Mouse (Mus musculus): ENCODE results near the gene Bach2. TPM values are rescaled to one million over a fixed set of nuclear protein-coding genes. Genes with fewer than 3 reads are reported as not detected.
A peak's percentile ranks its signal among the peaks of the same experiment; 100 is the strongest.

Bach2 gene
- total RNA-seq, 2 experiments from 2014 or later = 21.4 to 29.7 TPM

DNA sequence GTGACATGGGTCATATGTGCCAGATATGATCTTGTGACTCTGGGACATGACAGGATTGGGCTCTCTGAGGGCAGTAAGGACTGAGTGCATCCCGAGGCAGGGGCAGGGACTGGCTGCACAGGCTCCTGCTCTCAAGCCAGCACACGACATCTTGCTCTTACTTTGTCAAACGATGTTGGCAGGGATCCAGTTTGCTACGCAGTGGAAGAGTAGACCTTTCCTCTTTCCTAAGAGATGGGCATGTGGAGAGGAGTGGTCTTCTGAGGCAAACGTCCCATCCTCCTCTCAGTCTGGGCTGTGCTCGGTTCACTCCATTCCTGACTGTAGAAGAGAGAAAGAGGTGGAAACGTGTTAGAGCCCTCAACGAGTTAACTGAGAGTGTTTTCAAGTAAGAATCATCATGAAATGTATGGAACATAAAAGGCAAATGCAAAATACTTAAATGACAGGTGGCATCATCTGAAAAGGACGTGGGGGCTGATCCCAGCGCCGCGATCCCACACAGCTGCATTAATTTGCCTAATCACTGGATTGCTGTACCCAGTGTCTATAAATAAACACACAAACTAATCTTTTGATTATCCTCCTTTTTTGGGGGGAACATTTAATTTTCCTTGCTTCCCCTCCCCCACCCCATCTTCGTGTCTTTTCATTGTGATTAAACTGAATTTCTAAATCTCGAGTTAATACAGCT lies 150.7 kb downstream of the Bach2 start:
- no peak for DNase-seq (ENCODE audit: extremely low spot score in 1 of 2, low spot score in 2 of 2)

DNA sequence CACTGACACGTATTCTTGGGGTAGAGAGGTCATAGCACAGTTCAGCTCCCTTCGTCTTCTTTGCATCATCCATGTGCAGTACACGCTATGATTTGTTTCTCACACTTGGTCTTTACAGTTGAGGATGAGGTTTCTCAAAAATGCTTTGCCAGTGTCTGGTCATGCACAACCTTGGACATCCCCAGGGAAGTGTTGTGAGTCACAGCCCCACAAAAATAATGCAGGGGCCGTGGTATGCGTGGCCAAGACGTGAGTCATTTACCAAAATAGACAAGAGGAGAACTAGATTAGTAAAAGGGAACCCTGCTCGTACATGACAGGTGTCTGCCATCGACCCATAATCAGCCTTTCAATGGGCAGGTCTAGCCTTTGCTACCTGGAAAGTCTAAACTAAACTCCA lies 152.7 kb downstream of the Bach2 start:
- intact Hi-C loops (cut with DNase I) = no loop called here

More for the DNA sequence above, 150.7 kb downstream of the Bach2 start:
- intact Hi-C loops (cut with DNase I) = loop anchor here (10.0 kb wide), 1 partner anchor 334 kb away; no protein-coding TSS in a partner anchor

DNA sequence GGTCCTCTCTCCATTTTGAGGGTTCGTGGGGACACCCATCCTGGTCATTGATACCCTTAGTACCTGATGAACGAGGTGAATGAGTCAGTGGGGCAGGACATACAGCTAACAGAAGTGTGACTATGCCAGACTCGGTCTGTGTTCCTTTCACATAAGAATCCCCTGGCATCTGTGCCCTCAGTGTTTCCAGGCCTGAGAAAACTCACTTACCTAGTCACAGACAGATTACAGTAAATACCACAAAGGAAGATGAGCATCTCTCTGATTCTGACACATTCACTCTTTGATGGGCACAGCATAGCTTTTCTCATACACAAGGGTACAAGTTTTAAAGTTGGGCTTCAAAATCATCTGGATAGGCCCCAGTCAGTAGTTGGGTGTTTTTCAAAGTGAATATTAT lies 154.6 kb downstream of the Bach2 start:
- no peak for DNase-seq (ENCODE audit: extremely low spot score in 1 of 2, low spot score in 2 of 2)
- intact Hi-C loops (cut with DNase I) = no loop called here

More for the DNA sequence above, 152.7 kb downstream of the Bach2 start:
- no peak for DNase-seq (ENCODE audit: extremely low spot score in 1 of 2, low spot score in 2 of 2)

DNA sequence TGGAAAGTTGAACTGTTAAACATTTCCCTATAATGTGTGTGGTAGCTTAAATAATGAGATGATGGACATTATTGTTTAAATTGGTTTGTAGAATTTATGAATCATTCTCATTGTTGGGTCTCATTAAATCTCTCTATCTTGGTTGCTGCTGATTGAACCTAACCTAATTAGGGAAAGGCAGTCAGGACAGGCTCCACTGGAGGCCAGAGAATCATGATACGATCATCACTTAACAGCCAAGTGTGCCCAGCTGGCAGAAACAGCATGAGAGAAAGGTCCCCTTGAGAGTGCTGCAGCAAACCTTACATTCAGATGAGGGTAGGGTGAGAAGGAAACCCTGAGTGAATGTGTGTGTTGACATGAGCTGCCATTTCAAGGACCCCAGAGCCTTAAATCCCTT lies 155.3 kb downstream of the Bach2 start:
- intact Hi-C loops (cut with DNase I) = no loop called here
- DNase-seq (ENCODE audit: extremely low spot score in 1 of 2, low spot score in 2 of 2) = no peak

DNA sequence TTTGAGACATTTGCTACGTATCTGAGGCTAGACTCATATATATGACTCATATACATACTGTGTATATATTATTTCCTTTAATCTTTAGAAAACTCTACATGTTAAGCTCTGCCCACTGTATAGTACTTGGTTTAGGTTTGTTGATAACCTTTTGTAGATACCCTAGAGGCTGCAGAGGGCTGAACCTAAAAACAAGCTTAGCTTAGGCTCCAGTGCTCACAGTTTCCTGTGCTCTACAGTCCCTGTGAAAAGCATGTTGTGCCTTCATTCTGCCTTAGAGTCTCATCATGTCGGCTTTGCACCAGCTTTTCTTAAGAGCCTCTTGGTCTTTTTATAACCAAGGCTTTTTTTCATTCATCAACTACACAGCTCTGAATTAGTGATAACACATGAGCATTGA lies 156.2 kb downstream of the Bach2 start:
- no peak for DNase-seq (ENCODE audit: extremely low spot score in 1 of 2, low spot score in 2 of 2)
- intact Hi-C loops (cut with DNase I) = no loop called here

DNA sequence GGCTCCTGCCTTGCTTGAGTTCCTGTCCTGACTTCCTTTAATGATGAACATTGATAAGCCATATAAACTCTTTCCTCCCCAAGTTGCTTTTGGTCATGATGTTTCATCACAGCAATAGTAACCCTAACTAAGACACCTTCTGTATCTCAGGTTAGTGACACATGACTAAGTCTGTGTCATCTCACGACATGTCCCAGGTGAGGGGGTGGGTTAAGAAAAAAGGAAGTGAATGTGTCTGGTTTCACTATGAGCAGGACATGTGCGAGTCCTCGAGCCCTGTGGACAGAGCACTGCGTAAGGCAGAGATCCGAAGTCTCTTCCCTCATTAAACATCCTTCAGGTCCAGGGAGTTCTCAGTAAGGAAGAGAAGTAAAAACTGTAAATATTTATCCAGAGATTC lies 162.9 kb downstream of the Bach2 start:
- intact Hi-C loops (cut with DNase I) = no loop called here
- no peak for DNase-seq (ENCODE audit: extremely low spot score in 1 of 2, low spot score in 2 of 2)

DNA sequence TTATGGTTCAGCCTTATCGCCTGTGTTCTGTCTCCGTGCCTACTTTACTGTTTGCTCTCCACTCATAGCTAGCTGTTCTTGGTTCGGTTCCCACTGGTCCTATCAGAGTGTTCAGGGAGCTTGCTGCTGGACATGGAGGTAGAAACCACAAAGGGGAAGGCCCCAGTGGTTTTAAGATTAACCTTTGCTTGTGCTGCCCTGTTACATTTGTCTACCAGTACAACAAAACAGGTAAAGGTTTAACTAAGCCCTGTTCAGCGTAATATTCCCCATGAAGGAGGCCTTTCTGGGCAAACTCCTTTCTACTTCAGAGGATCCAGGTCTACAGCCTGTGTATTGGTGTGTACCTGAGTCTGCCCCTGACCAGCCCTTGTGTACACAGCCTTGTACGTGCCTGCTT lies 164.9 kb downstream of the Bach2 start:
- intact Hi-C loops (cut with DNase I) = no loop called here
- DNase-seq (ENCODE audit: extremely low spot score in 1 of 2, low spot score in 2 of 2) = no peak

DNA sequence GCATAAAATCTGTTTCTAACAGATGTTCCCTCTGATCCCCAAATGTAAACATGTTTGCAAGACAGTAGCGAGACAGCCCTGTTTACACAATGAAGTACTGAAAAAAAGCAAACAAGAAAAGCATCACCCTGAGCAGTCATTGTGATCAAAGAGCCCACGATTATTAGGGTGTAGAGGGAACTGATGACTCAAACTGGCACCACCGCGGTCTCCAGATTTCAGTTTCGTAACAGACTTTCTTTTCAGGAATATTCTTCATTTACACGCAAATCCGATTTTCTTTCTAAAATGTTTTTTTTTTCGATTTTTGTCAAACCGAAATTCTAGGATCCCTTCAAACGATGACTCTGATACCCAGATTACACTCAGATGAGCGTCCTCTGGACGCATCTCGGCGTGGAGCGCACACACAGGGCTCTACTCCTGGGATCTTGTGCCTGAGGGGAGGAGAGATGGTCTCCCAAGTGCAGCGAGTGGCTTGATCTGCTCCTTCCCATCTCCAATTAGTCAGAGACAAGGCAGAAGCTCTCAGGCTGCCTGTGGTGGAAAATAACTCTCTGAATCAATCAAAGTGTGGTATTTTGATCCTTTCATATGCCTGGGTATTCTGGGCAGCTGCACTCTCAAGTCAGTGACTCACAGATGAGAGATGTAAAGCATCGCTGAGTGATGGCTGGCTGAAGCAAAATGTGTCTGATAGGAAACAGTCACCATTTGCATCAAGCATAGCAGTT lies 166.7 kb downstream of the Bach2 start:
- DNase-seq (ENCODE audit: extremely low spot score in 1 of 2, low spot score in 2 of 2) = peak in 1 of 2 experiments; percentile 40
- intact Hi-C loops (cut with DNase I) = no loop called here

DNA sequence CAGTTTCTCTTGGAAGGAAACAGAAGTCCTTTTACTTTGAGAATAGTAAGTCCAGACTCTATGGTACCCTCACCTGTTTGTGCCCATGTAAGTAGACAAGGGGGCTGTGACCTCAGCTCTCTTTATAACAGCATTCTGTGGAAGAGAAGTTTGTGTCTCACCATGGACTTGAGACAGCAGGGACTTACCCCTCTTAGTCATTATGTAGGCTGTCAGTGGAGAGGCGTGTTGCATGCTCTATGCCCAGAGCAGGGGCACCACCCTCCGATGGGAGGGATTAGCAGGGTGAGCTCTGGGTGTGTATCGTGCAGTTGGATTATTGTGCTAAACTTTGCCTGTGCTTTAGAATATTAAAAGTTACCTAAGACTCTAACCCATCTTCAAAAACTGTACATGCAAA lies 167.4 kb downstream of the Bach2 start:
- no peak for DNase-seq (ENCODE audit: extremely low spot score in 1 of 2, low spot score in 2 of 2)
- intact Hi-C loops (cut with DNase I) = no loop called here

DNA sequence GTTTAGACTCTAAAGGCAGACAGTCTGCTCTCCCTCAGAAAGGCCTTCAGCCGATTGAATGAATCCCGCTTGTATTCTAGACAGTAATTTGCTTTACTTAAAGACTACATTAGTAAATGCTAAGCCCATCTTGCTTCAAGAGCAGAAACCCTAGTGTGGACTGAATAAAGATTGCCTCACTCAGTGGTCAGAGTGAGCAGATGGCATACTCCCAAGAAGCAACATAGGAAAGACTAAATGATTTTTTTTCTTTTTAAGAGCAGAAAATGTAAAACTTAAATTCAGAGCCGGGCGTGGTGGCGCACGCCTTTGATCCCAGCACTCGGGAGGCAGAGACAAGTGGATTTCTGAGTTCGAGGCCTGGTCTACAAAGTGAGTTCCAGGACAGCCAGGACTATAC lies 169.9 kb downstream of the Bach2 start:
- intact Hi-C loops (cut with DNase I) = no loop called here
- DNase-seq (ENCODE audit: extremely low spot score in 1 of 2, low spot score in 2 of 2) = no peak

DNA sequence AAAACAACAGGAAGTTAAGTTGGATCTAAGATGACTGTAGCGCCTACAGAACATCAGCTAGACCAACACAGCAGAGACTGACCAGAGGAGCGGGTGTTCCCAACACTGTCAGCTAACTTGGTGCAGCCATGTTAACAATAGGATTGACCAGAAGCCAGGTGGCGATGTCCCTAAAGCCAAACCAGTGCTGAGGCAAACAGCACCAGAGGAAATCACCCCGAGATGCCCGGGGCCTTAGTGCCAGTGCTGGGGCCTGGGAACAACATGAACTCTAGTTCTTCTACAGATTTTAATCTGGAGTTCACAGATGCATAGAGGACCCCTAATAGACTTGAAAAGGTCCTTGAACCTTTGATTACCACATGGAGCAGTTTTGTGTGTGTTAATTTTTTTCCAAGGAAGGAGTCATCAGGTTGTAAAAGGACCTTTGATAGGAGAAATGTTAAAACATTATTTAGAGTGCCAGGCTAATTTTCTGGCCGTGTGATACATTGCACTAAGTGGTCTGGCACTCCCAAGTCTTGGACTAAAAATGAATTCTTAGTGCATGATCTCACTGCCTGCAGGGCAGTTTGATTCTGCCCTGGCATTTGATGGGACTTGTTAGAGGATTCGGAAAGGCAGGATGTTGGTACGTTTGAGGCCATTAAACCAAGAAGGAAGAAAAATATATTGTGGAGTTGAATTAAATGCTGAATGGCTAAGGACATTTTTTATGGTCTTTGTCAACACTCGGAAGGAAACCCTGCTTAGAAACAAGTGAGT lies 170.7 kb downstream of the Bach2 start:
- DNase-seq (ENCODE audit: extremely low spot score in 1 of 2, low spot score in 2 of 2) = no peak
- intact Hi-C loops (cut with DNase I) = no loop called here

DNA sequence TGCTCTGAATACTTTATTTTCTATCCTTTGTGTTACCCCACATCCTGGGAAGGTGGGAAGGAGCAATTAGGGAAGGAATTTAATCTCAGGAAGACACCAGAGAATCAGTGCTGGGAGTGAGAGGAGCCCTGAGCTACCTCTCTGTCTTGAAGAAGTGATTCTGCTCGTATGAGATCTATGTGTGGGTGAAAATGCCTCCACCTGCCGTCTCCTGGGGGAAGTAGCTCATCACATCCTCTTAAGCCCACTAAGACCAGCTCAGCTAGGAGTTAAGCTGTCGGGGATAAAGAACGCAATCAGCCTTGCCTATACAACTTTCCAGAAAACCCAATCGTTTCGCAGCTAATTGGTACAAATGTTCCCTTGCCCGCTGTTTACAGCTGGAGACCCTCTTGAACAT lies 174.5 kb downstream of the Bach2 start:
- intact Hi-C loops (cut with DNase I) = loop anchor here (5.0 kb wide), 2 partner anchors 61 to 171 kb away; no protein-coding TSS in a partner anchor
- DNase-seq (ENCODE audit: extremely low spot score in 1 of 2, low spot score in 2 of 2) = no peak

DNA sequence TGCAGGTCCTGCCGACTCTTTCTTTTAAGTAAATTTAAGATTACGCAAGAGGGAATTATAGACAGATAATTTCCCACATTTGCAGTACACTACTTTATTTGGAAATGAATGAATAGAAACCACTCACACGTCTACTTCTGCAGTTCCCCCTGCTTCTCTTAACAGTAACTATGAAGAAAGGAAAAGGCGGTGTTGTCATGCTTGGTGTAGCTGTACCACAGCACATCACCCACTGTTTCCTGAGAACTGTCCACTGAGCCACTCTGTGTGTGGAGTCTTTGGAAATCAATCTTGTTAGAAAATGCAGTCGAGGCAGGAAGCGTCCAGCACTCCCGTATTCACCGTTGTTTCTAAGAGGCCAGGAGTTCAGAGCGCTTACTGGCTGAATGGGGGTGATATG lies 174.9 kb downstream of the Bach2 start:
- intact Hi-C loops (cut with DNase I) = loop anchor here (5.0 kb wide), 2 partner anchors 61 to 171 kb away; no protein-coding TSS in a partner anchor
- DNase-seq (ENCODE audit: extremely low spot score in 1 of 2, low spot score in 2 of 2) = no peak

DNA sequence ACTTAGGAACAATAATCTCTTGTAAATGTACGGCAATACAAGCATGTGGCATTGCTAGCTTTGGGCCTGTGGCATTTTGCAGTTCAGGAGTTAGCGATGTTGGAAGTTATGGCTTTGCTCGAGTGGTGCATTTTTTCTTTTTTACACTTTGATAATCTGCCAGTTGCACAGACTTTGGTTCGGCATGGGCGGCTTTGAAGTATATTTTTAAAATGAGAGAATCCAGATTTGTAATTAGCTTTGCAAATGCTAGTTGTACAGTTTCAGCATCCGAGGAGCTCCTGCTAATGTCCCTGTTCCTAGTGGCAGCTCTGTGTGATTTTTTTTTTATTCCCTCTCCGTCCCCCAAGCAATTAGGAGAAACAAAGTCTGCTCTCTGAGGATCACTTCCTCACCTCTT lies 176.4 kb downstream of the Bach2 start:
- peak in 1 of 2 experiments; percentile 33 for DNase-seq (ENCODE audit: extremely low spot score in 1 of 2, low spot score in 2 of 2)
- intact Hi-C loops (cut with DNase I) = loop anchor here (5.0 kb wide), 2 partner anchors 63 to 173 kb away; no protein-coding TSS in a partner anchor

DNA sequence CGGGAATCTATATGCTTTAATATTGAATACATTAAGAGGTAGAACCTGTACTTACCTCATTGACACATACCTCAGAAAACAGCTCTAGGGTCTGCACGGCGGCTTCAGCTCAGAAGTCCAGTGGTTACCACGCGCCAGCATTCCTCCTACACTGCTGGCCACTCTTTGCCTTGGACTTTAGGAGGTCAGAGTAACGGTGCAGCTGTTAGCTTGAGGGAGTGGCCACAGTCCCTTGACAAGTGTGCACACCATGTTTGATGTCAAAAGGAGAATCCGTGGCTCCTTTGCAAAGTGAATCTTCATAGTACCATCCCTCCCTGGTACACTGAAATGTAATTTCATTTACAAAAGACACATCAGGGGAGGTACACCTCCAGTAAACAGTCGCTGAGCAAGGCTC lies 179.3 kb downstream of the Bach2 start:
- intact Hi-C loops (cut with DNase I) = no loop called here
- no peak for DNase-seq (ENCODE audit: extremely low spot score in 1 of 2, low spot score in 2 of 2)

DNA sequence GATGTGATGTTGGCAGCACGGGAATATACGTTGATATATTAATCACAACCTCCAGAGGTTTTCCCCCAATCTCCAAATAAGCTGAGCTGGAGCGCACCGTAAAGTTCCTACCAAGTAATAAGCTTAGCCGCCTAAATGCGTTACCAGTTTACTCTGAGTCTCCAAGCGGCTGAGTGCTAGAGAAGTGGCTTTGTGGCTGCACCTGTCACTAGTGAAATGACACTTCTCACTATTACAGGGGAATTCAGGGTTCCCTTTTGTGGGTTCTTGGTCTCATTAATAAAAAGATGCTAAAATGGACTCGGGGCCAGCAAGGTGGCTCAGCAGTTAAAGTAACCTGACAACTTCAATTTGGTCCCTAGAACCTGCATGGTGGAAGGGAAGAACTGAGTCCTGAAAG lies 183.0 kb downstream of the Bach2 start:
- DNase-seq (ENCODE audit: extremely low spot score in 1 of 2, low spot score in 2 of 2) = no peak
- intact Hi-C loops (cut with DNase I) = no loop called here

DNA sequence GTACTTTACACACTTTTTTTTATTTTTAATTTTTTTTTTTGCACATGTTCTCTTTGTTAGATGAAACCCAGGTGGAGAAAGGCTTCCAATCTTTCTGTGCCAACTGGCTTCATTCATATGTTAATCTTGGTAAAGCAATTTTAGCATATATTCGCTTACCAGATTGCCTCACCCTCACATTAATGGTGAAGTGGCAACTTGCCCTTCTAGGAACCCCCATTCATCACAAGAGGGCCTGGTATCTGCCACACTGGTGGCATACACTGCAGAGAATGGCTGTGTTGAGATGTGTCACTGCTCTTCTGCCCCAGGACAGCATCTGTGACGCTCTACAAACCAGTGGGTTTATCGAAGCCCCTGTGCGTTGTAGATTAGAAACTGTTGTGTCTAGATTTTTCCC lies 183.8 kb downstream of the Bach2 start:
- intact Hi-C loops (cut with DNase I) = no loop called here
- no peak for DNase-seq (ENCODE audit: extremely low spot score in 1 of 2, low spot score in 2 of 2)

DNA sequence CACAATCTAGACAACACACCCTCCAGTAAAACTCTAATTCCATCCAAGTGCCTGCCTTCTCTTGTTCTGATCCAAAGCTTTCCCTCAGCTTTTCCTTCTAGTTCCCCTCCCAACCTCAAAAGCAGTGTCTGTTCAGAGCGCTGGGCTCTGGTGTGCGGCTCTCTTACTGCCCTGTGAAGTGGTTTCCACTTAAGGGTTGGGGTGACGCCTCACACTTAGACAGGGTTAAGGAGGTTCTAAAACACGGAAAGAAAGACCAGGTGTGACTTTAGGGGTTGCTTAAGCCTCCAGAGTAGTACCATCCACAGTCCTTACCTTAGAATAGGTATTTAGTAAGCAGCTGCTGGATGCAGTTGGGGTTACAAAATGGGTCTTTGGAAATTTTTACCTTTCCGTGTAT lies 185.1 kb downstream of the Bach2 start:
- no peak for DNase-seq (ENCODE audit: extremely low spot score in 1 of 2, low spot score in 2 of 2)
- intact Hi-C loops (cut with DNase I) = no loop called here

DNA sequence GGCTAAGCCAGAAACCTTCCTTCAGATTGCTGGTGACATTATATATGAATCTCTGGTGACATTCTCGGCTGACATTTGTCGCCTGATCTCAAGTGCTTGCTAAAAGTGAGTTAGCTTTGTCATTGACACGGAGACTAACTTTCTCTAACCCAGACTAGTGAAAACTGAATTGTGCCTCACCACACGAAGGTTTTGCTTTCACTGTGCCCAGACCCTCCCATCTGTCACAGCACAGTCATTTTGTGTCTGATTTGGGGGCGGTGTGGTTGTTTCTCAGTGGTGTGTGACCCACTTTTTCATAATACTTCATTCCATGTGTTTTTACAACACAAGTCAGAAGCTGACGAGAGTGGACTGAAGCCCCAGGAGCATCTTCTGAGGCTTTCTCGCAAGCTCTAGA lies 185.8 kb downstream of the Bach2 start:
- no peak for DNase-seq (ENCODE audit: extremely low spot score in 1 of 2, low spot score in 2 of 2)

DNA sequence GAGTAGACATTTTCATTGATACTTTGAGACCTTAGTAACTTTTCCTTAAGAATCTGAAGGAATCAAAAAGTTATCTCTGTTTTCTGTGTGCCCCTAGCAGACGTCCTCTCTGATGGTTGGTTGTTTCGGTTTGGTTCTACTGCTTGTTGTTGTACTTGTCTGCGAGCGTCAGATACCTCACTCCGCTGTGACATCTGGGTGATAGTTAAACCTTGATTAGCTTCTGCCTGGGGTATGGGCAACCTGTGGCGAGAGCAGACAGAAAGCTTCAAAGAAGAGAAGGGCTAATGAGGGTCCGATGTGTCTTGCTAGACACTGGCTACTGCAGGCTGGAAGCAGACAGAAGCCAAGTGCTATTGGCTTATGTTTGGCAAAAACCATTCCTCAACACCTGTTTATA lies 186.5 kb downstream of the Bach2 start:
- intact Hi-C loops (cut with DNase I) = no loop called here
- no peak for DNase-seq (ENCODE audit: extremely low spot score in 1 of 2, low spot score in 2 of 2)

More for the DNA sequence above, 185.8 kb downstream of the Bach2 start:
- intact Hi-C loops (cut with DNase I) = no loop called here

Measured in left cerebral cortex, postnatal 10 days (tissue).